Mouse (Mus musculus): ENCODE measurements around the gene Nol11.
A peak's percentile ranks its signal among the peaks of the same experiment; 100 is the strongest.

Nol11 gene

DNA sequence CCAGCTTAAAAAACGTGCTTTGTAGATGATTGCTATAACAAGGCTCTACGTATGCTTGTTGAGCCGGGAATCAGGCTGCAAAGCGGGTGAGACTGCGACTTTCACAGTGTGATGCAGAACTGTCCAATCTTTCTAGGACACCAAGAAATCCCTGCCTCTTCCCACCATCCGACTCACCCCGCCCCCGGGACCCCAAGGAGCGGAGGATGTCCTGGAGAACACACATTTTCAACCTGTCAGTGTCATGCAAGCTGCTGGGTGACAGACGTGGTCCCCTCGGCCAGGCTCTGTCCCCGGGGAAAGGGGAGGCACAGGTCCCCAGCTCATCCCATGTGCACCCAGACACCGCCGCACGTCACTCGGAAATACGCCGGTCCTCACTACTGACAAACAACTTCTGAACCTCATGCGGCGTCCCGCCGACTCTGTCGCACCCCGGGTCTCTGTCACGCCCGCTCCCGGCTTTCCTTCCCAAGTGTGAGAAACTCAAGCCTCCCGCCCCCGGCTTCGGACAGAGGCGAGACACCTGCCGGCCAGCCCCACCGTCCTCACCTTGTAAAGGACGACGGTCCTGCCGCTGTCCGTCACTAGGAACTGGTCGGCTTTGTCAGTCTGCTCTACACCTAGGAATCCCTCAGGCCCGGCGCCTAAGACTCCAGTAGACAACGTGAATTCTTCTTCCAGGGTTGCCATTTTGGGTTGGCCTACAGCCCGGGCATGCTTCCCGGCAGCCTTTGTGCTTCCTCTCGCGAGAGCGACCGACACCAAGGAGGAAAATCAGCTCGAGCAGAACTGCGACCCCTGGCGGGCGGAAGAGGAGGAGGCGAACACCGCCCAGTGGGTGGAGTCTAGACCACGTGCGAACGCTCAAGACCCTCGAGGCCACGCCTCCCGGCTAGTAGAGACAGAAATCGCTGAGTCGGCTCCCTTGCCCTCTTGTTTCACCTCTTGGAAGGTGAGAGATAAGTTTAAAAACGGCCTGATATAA lies at the start of gene Nol11:
Gene Nol11, minus strand, starts transcription at position 817 of the 988 bp plus-strand sequence.
- DNase-seq (ENCODE audit: low spot score), result peak; percentile 98

DNA sequence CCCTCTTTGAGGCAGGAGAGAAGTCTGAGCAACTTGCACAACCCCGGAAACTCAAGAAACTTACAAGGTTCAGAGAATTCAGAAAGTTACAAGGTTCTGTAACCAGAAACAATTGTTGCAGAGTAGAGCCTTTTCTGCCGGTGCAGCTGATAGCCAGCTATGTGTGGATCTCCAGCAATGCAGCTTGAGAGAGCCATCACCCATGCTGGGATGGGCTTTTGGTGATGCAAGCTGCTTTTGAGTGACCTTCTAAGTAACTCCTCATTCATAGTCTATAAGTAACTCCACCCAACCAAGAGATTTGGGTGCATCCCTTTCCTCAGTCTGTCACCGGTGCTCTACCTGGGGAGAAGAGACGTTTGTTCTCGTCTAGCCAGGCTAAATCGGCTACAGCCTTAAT lies 49.3 kb upstream of the Nol11 start:
- DNase-seq (ENCODE audit: low spot score), result peak; percentile 27

DNA sequence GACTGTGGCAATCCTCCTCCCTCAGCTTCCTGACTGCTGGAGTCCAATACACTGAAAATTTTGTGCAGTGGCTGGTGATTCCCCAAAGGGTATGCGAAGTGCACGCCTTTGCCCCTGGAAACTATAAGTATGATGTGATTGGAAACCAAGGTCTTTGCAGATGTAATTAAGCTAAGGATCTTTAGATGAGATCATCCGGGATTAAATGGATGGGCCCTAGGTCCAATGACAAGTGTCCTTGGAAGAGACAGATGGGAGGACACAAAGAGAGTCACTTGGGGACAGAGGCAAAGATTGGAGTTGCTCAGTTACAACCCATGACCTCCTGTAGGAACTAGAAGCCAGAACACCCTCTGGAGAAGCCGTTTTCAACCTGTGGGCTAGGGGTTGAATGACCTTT lies 48.4 kb upstream of the Nol11 start:
- DNase-seq (ENCODE audit: low spot score), result no peak

DNA sequence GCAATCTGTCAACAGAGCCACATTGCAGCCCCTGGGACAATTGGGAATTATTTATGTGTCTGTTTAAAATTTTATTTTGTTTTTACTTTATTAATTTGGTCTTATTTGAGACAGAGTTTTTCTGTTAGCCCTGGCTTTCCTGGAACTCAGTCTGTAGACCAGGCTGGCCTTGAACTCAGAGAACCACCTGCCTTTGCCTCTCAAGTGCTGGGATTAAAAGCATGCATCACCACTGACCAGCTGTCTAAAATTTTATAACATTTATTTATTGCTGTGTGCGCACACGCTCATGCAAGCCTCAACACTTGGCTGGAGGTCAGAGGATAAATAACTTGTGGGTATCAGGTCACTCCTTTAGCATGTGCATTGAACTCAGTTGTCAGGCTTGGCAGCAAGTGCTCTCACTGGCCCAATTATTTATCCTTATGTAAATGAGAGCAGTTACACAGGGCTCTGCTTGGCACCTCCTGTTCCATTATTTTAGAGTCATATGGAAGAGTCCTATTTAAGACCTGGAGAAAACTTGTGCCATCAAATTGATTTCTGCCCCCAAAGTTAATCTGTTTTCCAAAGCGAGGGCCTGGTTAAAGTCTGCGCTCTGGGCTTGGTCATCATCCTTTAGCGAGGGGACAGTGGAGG lies 44.2 kb upstream of the Nol11 start:
- DNase-seq (ENCODE audit: low spot score), result no peak

GRCm38 (mm10) chr11:107230128-107230527 lies 40.9 kb upstream of the Nol11 start:
- DNase-seq (ENCODE audit: low spot score), result no peak

GRCm38 (mm10) chr11:107226431-107226830 lies 37.2 kb upstream of the Nol11 start:
- no peak for DNase-seq (ENCODE audit: low spot score)

- no peak for DNase-seq (ENCODE audit: low spot score)
Observed at GRCm38 (mm10) chr11:107226013-107226412, 36.8 kb upstream of the Nol11 start.

DNA sequence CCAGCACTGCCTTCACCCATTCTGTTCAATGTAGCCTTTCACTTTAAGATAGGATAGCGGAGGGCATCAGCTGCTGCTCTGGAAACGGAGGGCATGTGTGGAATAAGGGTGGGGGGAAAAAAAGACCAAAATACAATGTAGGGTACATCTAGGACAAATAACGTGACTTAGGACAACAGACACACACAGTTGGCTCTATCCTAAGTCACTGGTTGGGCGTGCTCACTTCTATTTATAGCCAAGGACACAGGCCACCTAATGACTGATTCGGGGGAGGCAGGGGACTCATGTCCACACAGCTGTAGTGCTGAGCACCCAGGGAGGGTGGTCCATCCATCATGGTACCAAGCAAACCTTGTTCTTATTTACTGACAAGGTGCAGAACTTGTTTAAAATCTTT lies 36.1 kb upstream of the Nol11 start:
- no peak for DNase-seq (ENCODE audit: low spot score)

GRCm38 (mm10) chr11:107223667-107224214 lies 34.6 kb upstream of the Nol11 start:
- DNase-seq (ENCODE audit: low spot score), result no peak

GRCm38 (mm10) chr11:107223169-107223561 lies 34.0 kb upstream of the Nol11 start:
- DNase-seq (ENCODE audit: low spot score), result no peak

DNA sequence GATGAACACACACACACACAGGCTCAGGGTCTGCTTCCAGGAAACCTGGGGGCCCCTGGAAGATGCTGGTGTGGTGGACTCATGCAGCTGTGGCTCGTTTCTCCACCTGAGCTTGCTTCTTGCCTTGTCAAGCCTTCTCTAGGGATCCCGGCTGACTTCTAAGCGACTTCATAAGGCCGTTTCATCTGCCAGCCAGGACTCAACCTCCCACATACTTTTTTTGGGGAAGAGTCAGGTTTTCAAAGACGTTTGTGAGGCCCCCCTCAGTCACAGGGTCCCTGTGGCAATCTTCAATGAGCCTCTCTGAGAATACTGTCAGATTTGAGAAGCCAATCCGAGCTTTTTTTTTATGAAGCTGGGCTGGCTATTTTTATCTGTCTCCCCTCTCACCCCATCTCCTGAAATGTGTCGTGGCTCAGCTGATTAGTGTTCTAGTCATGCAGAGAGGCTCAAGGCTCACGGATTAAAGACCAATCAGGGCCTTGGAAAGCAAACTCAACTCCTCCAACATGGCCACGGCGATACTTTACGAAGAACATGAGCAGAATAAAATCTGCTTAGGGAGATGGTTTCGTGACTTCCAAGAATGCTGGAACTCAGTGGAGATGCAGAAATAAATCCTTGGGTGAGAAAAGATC lies 33.5 kb upstream of the Nol11 start:
- DNase-seq (ENCODE audit: low spot score), result no peak

DNA sequence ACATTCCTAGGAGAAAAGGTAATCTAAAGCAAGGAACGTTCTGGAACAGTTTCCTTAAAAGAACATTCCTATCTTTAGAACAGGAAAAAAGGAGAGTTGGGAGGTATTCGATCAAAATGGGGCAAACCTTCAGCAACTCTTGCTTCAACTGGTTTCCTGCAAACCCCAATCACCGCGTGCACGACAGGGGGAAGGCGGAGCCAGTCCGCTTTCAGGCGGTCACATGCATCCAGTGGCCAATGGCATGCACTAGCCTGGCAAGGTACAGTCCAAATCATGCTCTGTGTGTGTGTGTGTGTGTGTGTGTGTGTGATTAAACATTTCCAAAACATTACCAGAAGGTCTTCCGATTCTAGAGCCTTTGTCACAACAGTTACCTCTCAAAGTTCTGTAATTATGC lies 25.9 kb upstream of the Nol11 start:
- DNase-seq (ENCODE audit: low spot score), result no peak

DNA sequence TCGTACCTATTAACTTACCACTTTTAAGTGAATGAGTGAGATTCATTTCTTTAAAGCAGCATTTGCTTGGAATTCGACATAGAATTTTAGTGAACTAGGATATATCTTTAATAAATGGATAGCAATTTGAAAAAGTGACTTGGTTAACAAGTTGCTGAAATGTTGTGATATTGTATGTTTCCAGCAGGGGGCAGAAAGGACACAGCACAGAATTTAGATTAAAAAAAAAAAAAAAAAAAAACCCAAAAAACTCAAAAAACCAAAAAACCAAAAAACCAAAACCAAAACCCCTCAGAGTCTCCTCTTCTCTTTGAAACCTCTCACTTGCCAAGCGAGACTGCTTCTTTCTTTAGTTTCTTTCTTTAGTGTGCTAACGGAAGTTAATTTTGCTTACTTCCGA lies 24.6 kb upstream of the Nol11 start:
- DNase-seq (ENCODE audit: low spot score), result no peak

GRCm38 (mm10) chr11:107209818-107210217 lies 20.6 kb upstream of the Nol11 start:
- DNase-seq (ENCODE audit: low spot score), result no peak

GRCm38 (mm10) chr11:107201773-107202172 lies 12.6 kb upstream of the Nol11 start:
- DNase-seq (ENCODE audit: low spot score), result no peak

DNA sequence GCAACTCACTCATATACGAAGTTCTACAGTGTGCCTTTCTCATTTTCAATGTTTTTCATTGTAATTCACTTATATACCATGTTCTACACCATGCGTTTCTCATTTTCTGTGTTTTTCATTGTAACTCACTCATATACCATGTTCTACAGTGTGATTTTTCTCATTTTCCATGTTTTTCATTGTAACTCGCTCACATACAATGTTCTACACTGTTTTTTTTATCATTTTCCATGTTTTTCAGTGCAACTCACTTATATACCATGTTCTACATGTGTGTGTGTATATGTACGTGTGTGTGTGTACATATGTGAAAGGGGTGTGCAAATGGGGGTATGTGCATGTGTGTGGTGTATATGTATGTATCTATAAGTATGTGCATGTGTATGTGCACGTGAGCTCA lies 10.1 kb upstream of the Nol11 start:
- no peak for DNase-seq (ENCODE audit: low spot score)

GRCm38 (mm10) chr11:107195334-107195733 lies 6.2 kb upstream of the Nol11 start:
- no peak for DNase-seq (ENCODE audit: low spot score)

- DNase-seq (ENCODE audit: low spot score), result no peak
Observed at GRCm38 (mm10) chr11:107190376-107190775, 1.2 kb upstream of the Nol11 start.

GRCm38 (mm10) chr11:107183777-107184176 lies 5.4 kb downstream of the Nol11 start:
- DNase-seq (ENCODE audit: low spot score), result no peak

GRCm38 (mm10) chr11:107161215-107161614 lies 28.0 kb downstream of the Nol11 start:
- no peak for DNase-seq (ENCODE audit: low spot score)

DNA sequence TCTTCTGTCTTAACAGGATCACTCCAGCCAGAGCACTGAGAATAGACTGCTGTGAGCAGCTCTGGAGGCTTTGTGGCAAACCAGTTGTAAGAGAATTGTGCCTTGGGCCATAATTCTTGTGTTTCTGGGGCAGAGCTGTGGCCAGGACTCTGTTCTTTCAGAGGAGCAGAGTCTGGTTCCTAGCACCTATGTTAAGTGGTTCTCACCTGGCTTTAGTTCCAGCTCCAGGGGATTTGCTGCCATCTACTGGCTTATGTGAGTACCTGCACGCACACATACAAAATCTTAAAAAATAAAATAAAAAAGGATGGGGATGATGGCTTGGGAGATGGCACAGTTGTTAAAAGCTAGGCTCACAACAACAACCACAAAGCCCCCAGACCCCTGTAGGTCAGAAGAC lies 30.1 kb downstream of the Nol11 start:
- DNase-seq (ENCODE audit: low spot score), result no peak

- DNase-seq (ENCODE audit: low spot score), result no peak
Observed at GRCm38 (mm10) chr11:107156977-107157642, 32.1 kb downstream of the Nol11 start.

All from testis, postnatal 14 days (tissue).